Mouse (Mus musculus): ENCODE results near the gene Sbno2.

GRCm38 (mm10) chr10:80087483-80087882 lies 17.9 kb downstream of the Sbno2 start:
- TF ChIP-seq ETS1 (conservative IDR thresholded peaks at IDR 0.05; ENCODE audit: low read depth, low read length): no peak
- TF ChIP-seq CHD1 (IDR thresholded peaks at IDR 0.05; ENCODE audit: low read depth, low read length): no peak
- no peak for TF ChIP-seq EP300 (IDR thresholded peaks at IDR 0.05; ENCODE audit: low read length)

All from CH12.LX (cell line).